Mouse (Mus musculus) NIH3T3 (cell line): ENCODE measurements at regions not wholly inside any gene's neighbourhood (a gene's known extent, or its start where the extent isn't known, plus 50 kb on each side); places are given as distances from the start of the nearest gene placed in this dataset.

ENCODE experiments used
- DNase-seq: peaks from one replicate; pipeline ENCODE4 v3.0.0-alpha.2; 2012; ENCODE audit warnings: low read depth

DNA sequence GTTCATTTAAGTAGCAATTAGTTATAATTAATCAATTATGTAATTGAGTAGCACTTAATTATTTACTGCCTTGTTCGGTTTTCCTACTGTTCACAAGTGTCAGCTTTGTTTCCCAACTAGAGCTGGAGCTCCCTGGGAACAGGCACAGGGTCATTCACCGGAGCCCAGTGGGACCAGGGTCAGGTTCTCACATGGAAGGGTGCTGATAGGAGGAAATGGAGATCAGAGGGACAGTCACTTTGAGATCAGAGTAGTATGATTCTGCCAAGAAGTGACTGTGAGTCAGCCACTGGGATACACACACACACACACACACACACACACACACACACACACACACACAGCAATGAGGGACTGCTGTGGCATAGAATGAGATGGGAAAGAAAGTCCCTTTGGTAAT is 176.4 kb upstream of the Klhl29 start:
- no peak for DNase-seq

DNA sequence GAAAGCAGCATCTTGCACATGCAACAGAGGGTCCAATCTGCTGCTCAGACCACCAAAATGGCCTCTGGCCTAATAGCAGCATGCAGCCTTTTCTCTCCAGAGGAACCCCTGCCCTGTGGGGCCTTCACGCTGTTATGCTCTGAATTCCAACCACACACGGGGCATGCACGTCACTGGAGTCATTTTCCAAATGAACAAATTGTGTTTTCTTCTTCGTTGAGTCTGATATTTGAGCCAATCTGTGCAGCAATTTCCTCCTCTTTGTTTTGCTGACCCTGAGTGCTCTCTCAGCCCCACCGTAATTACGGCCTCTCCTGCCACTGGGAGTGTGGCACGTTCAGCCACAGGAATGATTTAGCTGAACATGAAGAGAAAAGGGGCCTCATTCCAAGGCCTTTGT is 174.3 kb upstream of the Klhl29 start:
- no peak for DNase-seq

DNA sequence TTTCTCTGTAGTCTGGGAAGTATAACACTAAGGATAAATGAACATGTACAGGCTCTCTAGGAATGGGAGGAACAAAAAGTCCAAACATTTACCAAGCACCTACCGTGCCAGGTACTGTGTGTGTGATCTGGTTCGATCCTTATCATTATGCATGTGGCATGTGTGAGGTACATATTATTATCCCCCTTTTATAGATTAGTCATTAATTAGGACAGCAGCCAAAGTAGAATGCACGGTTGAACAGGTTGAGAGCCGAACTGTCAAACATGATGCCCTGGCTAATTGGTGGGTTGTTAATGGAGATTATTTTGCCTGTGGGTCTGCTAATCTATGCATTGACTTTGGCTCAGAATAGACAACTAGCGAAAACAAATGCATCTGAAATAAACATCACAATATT is 172.2 kb upstream of the Klhl29 start:
- DNase-seq, result no peak

DNA sequence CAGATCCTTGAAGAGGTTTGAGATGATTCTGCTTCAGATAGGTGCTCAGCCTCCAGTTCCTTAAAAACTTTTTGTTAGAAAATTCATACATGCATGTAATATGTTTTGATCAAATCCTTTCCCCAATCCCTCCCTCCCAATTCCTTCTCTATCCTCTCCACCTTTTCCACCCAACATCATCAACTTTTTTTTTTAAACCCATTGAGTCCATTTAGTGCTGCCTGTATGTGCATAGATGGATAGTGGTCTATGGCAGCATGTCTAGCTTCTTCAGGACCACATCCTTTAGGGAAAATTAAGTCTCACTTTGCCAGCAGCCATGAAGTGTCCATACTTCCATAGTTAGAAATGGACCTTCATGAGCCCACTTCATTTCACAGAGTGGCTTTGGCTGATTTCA is 167.2 kb upstream of the Klhl29 start:
- no peak for DNase-seq

DNA sequence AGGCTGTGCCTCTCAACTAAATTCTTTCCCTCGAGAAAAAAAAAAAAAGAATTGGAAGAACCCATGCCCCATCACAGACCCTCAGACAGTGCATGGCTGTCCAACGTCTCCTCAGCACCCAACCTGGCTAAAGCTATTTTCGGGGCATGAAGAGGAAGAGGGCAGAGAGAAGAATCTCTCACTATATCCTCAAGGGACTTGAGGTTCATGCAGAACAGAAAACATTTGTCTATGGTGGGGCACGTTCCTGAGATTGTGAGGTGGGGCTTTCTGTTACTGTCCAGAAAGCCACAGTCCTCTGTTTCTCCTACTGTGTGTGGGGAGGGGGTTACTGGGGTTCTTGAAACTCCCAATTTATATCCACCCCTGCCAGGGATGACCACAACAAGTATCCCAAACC is 120.8 kb upstream of the Klhl29 start:
- no peak for DNase-seq

DNA sequence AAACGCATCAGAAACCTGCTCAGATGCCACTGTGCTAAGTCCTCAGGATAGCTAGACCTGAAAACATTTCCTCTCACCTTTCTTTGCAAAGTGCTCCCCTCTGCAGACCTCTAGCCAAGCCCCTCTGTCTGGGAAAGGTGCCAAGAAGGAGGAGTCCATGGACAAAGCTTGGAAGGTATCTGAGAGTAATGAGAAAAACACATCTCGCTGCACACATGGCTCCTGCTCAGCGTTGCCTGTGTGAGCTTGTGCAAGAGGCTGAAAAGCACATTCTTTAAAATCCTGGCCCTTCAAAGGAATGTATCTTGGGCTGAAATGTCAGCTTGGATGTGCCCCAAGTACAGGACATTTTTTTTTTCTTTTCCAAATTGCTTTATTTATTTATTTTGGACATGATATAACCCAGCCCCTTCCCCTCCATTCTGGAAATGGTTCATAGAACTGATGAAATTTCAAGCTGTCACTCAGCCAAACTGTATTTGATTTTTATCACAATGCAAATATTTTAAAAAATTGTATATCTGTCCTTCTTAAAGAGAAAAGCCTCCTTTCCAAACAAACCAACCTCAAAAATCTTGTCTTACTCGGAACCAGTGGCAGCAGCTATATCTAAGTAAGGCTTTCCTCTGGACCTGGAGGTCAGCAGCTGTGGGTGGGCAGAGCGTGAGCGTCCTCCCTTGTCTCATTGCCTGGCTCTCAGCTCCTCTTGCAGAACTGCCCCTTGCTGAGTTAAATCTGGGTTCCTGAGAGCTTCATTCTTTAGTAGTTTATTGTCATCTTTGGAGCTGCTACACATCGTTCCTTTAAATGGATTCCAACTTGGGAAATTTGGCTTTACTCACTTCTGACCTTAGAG is 119.4 kb upstream of the Klhl29 start:
- DNase-seq, result peak; percentile 42

DNA sequence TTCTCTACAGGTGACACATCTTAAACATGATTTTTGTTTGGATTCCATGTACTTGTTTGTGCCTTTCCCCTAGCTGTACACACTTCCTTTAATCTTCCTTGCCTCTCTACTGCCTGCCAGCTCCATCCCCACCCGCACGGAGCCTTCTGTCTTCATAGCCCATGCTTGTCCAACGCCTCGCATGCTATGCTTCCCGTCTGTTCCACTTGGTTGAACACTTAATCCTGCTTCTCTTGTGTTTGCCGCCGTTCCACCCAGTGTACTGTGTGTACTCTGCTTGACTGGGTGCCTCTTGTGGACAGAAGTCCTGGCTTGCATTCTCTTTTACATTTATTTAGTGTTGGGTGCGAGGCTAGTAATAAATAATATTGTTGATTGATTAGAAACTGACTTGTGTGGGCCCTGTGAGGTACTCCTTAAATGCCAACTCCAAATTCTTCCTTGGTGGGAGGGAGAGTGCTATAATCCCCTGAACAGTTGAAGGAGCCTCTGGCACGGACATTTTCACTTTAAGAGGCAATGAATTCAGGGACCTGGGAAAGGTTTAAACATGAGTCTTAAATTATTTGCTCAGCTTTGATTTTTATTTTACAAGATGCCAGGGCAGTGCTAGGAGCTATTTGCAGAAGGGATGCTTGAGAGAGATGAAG is 88.9 kb upstream of the Klhl29 start:
- DNase-seq, result no peak

DNA sequence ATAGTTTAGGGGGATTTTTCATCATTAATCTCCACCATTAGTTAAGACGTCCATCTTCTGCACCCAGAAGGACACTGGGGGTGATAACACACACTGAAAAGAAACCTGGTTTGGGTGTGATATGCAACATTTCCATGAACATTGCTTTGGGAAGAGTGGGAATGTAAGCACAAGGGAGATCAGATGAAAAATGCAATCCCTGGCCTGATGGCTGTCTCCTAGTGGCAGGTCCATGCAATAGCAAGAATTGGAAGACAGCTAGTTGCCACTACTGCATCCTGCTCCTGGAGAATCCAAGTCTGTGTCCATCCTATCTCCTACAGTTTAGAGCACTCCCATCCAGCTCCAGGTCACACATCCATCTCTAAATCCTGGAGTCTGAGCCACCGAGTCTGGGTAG is 77.7 kb upstream of the Klhl29 start:
- peak; percentile 8 for DNase-seq

DNA sequence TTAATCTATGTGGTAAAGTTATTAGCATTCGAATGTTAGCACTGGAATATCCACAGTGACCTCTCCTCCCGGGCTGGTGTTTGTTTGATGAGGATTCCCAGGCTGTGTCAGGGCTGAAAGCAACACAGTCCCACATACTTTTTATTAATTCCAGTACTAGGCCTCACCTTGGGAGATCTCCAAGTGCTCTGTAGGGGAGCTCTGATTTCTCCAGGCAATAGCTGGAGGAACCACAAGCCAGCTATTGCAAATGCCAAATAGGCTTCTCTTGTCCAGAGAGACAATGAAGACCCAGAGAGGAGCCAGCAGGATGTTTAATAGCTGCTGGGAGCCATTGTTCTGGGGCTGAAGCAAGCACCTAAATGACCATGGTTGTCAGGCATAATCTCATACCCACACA is 68.2 kb upstream of the Klhl29 start:
- peak; percentile 54 for DNase-seq

DNA sequence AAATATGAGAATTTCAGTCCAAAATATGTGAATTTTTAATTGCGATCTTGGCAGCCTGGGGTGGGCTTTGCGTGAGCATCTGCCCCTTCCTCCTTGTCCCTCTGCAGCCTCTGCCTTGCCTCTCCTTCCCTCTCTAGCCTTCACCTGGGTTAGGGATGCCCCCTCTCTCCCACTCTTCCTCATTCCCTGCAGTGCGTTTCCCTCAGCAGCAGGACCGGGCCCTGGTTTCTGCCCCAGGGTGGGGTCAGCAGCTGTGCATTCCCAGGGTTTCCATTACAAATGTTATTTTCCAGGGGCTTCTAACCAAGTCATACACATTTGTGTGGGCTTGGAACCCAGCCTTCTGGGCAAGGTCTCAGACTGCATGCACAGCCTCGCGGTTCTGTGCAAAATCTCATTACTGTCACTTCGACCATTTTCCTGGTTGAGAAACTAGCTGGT is 67.6 kb upstream of the Klhl29 start:
- DNase-seq, result no peak

DNA sequence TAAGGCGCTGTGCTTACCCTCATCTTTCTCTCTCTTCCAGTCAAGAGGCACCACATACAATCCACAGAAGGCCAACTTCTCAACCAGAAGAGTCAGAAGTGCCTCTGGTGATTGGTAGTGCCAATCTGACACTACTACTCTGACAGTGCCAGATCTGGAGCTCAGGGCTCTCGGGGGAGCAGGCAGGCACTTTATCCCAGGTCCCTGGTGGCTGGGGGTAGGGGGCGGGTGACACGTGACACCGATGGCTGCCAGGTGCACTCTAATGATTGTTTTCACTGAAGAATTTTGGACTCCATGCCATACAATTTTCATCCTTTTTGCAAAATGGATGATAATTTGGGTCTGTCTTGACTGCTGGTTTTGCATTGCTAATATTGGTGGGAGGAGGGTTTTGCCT is 67.2 kb upstream of the Klhl29 start:
- DNase-seq, result no peak

DNA sequence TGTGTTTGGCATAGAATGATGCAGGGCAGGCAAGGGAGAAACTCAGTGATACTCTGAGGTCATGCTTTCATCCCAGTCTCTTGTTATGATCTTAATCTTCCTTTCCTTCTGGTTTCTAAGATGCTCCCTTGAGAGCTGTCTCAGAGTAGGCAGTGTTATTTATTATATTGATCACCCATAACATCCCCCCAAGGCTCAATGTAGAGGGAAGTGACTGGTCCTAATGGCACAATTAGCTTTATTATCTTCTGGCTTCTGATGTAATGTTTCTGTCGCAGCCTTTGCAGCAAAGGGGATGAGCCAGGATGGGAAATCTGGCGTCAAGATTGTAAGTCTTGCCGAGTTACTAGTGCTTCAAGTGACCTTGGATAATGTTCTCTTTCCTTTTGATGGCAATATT is 65.0 kb upstream of the Klhl29 start:
- DNase-seq, result no peak

DNA sequence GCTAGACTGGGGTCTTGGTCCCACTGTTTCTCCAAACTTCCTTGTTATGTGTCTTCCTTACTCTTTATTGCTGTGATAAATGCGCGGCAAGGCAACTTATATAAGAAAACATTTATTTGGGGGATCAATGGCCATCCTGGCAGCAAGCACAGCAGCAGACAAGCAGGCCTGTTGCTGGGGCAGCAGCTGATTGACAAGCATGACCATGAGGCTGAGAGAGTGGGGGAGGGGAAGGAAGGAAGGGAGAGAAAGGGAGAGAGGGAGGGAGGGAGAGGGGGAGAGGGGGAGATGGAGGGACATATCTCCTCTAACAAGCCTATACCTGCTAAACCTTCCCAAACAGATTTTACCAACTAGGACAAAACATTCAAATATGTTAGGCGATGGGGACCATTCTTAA is 60.4 kb upstream of the Klhl29 start:
- DNase-seq, result no peak

DNA sequence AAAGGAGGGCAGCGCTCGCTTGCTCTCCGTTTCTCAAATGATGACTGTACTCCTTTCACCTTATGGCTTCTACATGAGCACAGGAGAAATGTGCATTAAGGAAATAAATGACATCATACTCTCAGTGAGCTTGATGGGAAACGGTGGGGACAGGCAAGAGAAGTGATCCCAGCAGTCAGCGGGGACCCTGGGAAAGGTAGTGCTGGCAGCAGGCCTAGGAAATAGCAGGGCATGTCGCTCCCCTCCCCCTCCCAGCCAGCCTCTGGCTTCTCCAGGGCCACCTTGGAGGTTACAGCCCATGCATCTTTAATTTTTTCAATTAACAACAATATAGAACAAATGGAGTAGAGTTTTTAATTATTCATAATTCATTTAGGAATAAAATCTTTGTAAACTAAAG is 58.6 kb upstream of the Klhl29 start:
- DNase-seq, result no peak

DNA sequence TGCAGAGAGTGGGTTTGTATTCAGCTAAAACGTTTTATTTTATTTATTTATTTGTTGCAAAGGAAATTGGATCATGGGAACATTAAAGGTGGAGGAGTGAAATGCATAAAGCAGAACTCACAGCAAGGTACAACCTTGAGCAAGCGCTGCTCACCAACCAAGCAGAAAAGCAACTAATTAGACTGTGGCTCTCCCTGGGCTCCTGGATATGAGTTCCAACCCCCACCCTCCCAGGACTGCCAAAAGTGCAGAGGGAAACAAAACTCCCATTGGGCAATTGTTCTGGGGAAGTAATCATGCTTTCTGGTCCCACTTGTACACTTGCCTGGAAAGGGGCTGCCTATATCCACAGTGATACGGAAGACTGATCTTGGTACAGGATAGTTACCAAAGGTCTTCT is 57.2 kb upstream of the Klhl29 start:
- DNase-seq, result no peak

DNA sequence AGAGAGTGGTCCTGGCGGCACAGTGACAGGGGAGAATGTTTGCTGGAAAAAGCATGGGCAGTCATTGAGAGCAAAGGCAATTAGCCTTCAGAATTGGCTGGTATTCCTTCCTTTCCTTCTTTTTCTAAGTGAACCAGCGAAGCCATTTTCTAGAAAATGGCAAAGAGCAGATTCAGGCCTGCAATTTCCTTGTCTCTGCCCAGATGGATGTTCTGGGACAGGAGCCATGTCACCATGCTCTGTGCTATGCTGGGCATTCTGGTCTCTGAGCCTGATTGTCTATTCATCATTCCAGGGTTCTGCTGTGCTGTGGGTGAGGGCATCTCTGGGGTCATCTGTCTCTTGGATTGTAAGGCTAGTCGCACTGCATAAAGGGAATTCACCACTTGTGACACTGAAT is 53.3 kb upstream of the Klhl29 start:
- no peak for DNase-seq
